Mouse (Mus musculus) testis, adult 2 months (tissue): ENCODE measurements around the gene Kcnj3. TPM values are rescaled to one million over a fixed set of nuclear protein-coding genes. Genes with fewer than 3 reads are reported as not detected.

ENCODE experiments used
- H3K27ac ChIP-seq: fragments of 200-500 bp; 2 replicates; pipeline ENCODE4 v1.5.1; 2012; ENCODE audit warnings: low read depth, low read length; ENCODE audit not compliant: control insufficient read depth, insufficient read depth
- H3K27me3 ChIP-seq: fragments of 200-500 bp; 2 replicates; pipeline ENCODE4 v1.6.1; 2012; ENCODE audit warnings: mild to moderate bottlenecking, low read length, moderate library complexity; ENCODE audit not compliant: control insufficient read depth, insufficient read depth
- H3K36me3 ChIP-seq: fragments of 200-500 bp; 2 replicates; pipeline ENCODE4 v1.6.1; 2012; ENCODE audit warnings: mild to moderate bottlenecking, low read length; ENCODE audit not compliant: control insufficient read depth, insufficient read depth
- H3K4me1 ChIP-seq: fragments of 200-500 bp; 2 replicates; pipeline ENCODE4 v1.6.1; 2012; ENCODE audit warnings: low read length; ENCODE audit not compliant: control insufficient read depth, insufficient read depth
- H3K4me3 ChIP-seq: fragments of 200-500 bp; 2 replicates; pipeline ENCODE4 v1.5.1; 2012; ENCODE audit warnings: low read depth, mild to moderate bottlenecking, low read length, moderate library complexity, mixed read lengths; ENCODE audit not compliant: control insufficient read depth
- CTCF ChIP-seq: fragments of 200-500 bp; IDR thresholded peaks from 2 replicates; pipeline ENCODE4 v1.5.1; 2012; ENCODE audit warnings: low read depth, mild to moderate bottlenecking, inconsistent platforms, low read length, moderate library complexity; ENCODE audit not compliant: control insufficient read depth, insufficient read depth, insufficient replicate concordance
- POLR2A ChIP-seq: fragments of 200-500 bp; IDR thresholded peaks from 2 replicates; pipeline ENCODE4 v1.6.1; 2012; ENCODE audit warnings: low read depth, mild to moderate bottlenecking, inconsistent platforms, low read length, moderate library complexity; ENCODE audit not compliant: control insufficient read depth
- polyA plus RNA-seq: library from polyadenylated mRNA; depleted of rRNA; stranded (reverse); fragments of >200 nt; gene quantifications from 2 replicates; pipeline ENCODE4 v1.2.3, GENCODE M21; 2012

Gene Kcnj3
- polyA plus RNA-seq, 1 experiment: not detected

- no peaks in the 10 kb centered on the region for H3K36me3 ChIP-seq
- H3K27me3 ChIP-seq: no peaks in the 10 kb centered on the region
- TF ChIP-seq POLR2A (no peak), CTCF (no peak)
- no peaks in the 10 kb centered on the region for H3K4me1 ChIP-seq
- no peak overlapping the region for H3K27ac ChIP-seq
- H3K4me3 ChIP-seq: no peak overlapping the region
Measured at GRCm38 (mm10) chr2:55591226-55591988, 155.6 kb downstream of the Kcnj3 start.
